ENCODE assay signal across 13 mouse cellular contexts in the genomic region with DNA sequence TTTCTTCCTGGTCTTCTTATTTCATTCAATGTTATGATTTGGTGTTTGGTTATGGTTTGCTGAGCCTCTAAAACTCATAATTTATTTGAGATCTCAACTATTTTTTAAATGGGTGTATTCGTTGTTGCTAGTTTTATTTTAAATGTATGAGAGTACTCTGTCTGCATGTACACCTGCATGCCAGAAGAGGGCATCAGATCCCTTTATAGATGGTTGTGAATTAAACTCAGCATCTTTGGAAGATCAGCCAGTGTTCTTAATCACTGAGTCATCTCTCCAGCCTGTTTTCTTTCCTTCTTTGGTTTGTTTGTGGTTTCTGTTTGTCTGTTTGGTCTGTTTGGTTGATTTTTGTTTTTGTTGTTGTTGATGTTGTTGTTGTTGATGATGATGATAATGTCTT. TPM values are rescaled to one million over a fixed set of nuclear protein-coding genes. Genes with fewer than 3 reads are reported as not detected.
A peak's percentile ranks its signal among the peaks of the same experiment; 100 is the strongest.
DNase-seq lines count a peak whose midpoint lies in the region; ATAC-seq and TF ChIP-seq lines count a peak whose summit lies in the region.
"Had no signal": no experiment of that assay in that cellular context is flagged by ENCODE, and none has a peak within 500 bp of the region (broad histone marks: within the 10 kb centered on the region; RNA-seq: fewer than 3 reads in every experiment).

No protein-coding gene starts in this region.

- no peak for TF ChIP-seq POLR2A in CH12.LX (IDR thresholded peaks at IDR 0.05; ENCODE audit: low read depth, low read length)

- H3K36me3 ChIP-seq in kidney, postnatal 0 days (ENCODE audit: insufficient read depth, low read length), result no peaks in the 10 kb centered on the region
- H3K36me3 ChIP-seq in CH12.LX (replicated peaks in 1 of 2; ENCODE audit: control insufficient read depth in 1 of 2, insufficient read depth in 1 of 2, low read length in 1 of 2), result no peaks in the 10 kb centered on the region
- H3K36me3 ChIP-seq: hindbrain, embryonic 12.5 days; limb, embryonic 13.5 days had no signal

- TF ChIP-seq EP300 in CH12.LX (IDR thresholded peaks at IDR 0.05; ENCODE audit: low read length), result no peak

- H3K4me3 ChIP-seq in kidney, postnatal 0 days (replicated peaks; ENCODE audit: low read depth, low read length), result no peak overlapping the region
- no peak overlapping the region for H3K4me3 ChIP-seq in CH12.LX (replicated peaks in 1 of 3; ENCODE audit: low read depth in 2 of 3, low read length in 2 of 3, poor library complexity in 1 of 3)
- H3K4me3 ChIP-seq: hindbrain, embryonic 12.5 days; limb, embryonic 13.5 days had no signal

- TF ChIP-seq RAD21 in CH12.LX (IDR thresholded peaks at IDR 0.05; ENCODE audit: low read depth, low read length), result peak; percentile 59

- H3K27ac ChIP-seq in kidney, postnatal 0 days, result no peak overlapping the region
- no peak overlapping the region for H3K27ac ChIP-seq in CH12.LX (ENCODE audit: insufficient read depth, low read depth)
- H3K27ac ChIP-seq: hindbrain, embryonic 12.5 days; limb, embryonic 13.5 days had no signal

- H3K4me2 ChIP-seq in kidney, postnatal 0 days (ENCODE audit: low read length), result no peak overlapping the region
- H3K4me2 ChIP-seq in CH12.LX (ENCODE audit: insufficient read depth, low read depth, poor library complexity, severe bottlenecking), result no peak overlapping the region
- H3K4me2 ChIP-seq: hindbrain, embryonic 12.5 days; limb, embryonic 13.5 days had no signal

- WGBS in kidney, postnatal 0 days, result 45% methylated on average over 1 of the region's 1 CpGs

- dilution Hi-C loops in CH12.LX (cut with MboI; ENCODE audit: extremely low pct_ligation_motif_present, extremely low pct_unique_long_range_greater_than_20kb, low sequenced_read_pairs), result no loop called here

- H3K9ac ChIP-seq in kidney, postnatal 0 days (ENCODE audit: low read depth, low read length), result no peak overlapping the region
- H3K9ac ChIP-seq in CH12.LX (ENCODE audit: insufficient read depth, low read depth), result no peak overlapping the region
- H3K9ac ChIP-seq: hindbrain, embryonic 12.5 days; limb, embryonic 13.5 days had no signal

- H3K79me2 ChIP-seq in CH12.LX (replicated peaks; ENCODE audit: control insufficient read depth, extremely low read depth, insufficient read depth, poor library complexity, severe bottlenecking), result no peaks in the 10 kb centered on the region

- peak; percentile 82 for TF ChIP-seq CTCF in kidney, postnatal 0 days (IDR thresholded peaks at IDR 0.05; ENCODE audit: low read depth)
- peak; percentile 45 to 66 for TF ChIP-seq CTCF in CH12.LX (conservative IDR thresholded peaks at IDR 0.05 in 1 of 2, IDR thresholded peaks at IDR 0.05 in 1 of 2; ENCODE audit: low read depth in 2 of 2, low read length in 2 of 2)

- peak; percentile 32 for DNase-seq in embryo, embryonic 10 days (ENCODE audit: low spot score)
- no peak for DNase-seq in embryo, embryonic 9.5 days (ENCODE audit: extremely low spot score)
- DNase-seq in kidney, postnatal 0 days (ENCODE audit: low spot score), result peak; percentile 51
- no peak for DNase-seq in kidney, adult 18-20 months
- no peak for DNase-seq in CH12.LX (ENCODE audit: extremely low read depth)
- peak; percentile 39 for DNase-seq in embryo, embryonic 10.5 days (ENCODE audit: low spot score)
- no peak for DNase-seq in layer of hippocampus, postnatal 25 days (ENCODE audit: extremely low spot score in 1 of 2, low spot score in 1 of 2)
- no peak for DNase-seq in frontal cortex, postnatal 14 days (ENCODE audit: low spot score in 2 of 2)
- DNase-seq: B cell, adult 2 months; cerebellum, adult 8-10 months had no signal

- in situ Hi-C loops in CH12.LX (cut with MboI; ENCODE audit: low pct_ligation_motif_present, low pct_unique_long_range_greater_than_20kb, low sequenced_read_pairs), result no loop called here

- no peak for ATAC-seq in kidney, postnatal 0 days (replicated peaks; ENCODE audit: low FRiP score, low read depth)

- no peaks in the 10 kb centered on the region for H3K4me1 ChIP-seq in kidney, postnatal 0 days (replicated peaks; ENCODE audit: insufficient read depth, low read length)
- no peaks in the 10 kb centered on the region for H3K4me1 ChIP-seq in CH12.LX (ENCODE audit: control insufficient read depth in 1 of 2, insufficient read depth in 2 of 2)
- H3K4me1 ChIP-seq: hindbrain, embryonic 12.5 days; limb, embryonic 13.5 days had no signal

- no peaks in the 10 kb centered on the region for H3K27me3 ChIP-seq in kidney, postnatal 0 days (ENCODE audit: insufficient read depth, low read length)
- no peaks in the 10 kb centered on the region for H3K27me3 ChIP-seq in CH12.LX (replicated peaks)
- H3K27me3 ChIP-seq: hindbrain, embryonic 12.5 days; limb, embryonic 13.5 days had no signal

- H3K9me3 ChIP-seq in kidney, postnatal 0 days (replicated peaks; ENCODE audit: low read length), result no peaks in the 10 kb centered on the region
- no peaks in the 10 kb centered on the region for H3K9me3 ChIP-seq in CH12.LX (replicated peaks; ENCODE audit: low read length)
- H3K9me3 ChIP-seq: hindbrain, embryonic 12.5 days; limb, embryonic 13.5 days had no signal

TF ChIP-seq in CH12.LX, 34 proteins besides CTCF, POLR2A, EP300 and RAD21:
- TF ChIP-seq RCOR1 (conservative IDR thresholded peaks at IDR 0.05; ENCODE audit: low read depth, low read length) (no peak), KAT2A (IDR thresholded peaks at IDR 0.05; ENCODE audit: insufficient replicate concordance, low read length) (no peak), NRF1 (IDR thresholded peaks at IDR 0.05; ENCODE audit: low read depth, low read length) (no peak), GABPA (IDR thresholded peaks at IDR 0.05; ENCODE audit: insufficient replicate concordance, low read depth, low read length) (no peak), USF1 (IDR thresholded peaks at IDR 0.05; ENCODE audit: low read depth, low read length) (no peak), MAFK (IDR thresholded peaks at IDR 0.05; ENCODE audit: insufficient replicate concordance, low read length) (no peak), SMC3 (IDR thresholded peaks at IDR 0.05; ENCODE audit: low read depth, low read length) (peak; percentile 50; the same call in 1 of the 2 replicates)

RNA-seq across cellular contexts. Expression of gene Barx2, which starts 29.1 kb away (rescaled TPM):
- 0.08 TPM in 1 of 2 replicates, not detected in the other for polyA plus RNA-seq in kidney, postnatal 0 days (2015; fragmentation: Nextera tagmentation; extraction: Ambion mirVana)
- total RNA-seq in CH12.LX (2012; rRNA removed) (not detected in 2 replicates), CH12.LX (2014; rRNA removed) (not detected in 2 replicates)
- polyA plus RNA-seq in CH12.LX (2012; ENCODE audit: insufficient read length, low read depth), result not detected in 2 replicates
- total RNA-seq in layer of hippocampus, postnatal 25 days (2021), result under 1 TPM; 0.73 to 0.84 TPM
- polyA plus RNA-seq: kidney, embryonic 14.5 days had no signal

Comparison
In these comparisons a context has a peak if more than half of its experiments do, and no peak if none do; other contexts are left out.
1. DNase-seq: peak in embryo, embryonic 10 days (single experiment), kidney, postnatal 0 days (single experiment) and embryo, embryonic 10.5 days (single experiment); none in embryo, embryonic 9.5 days (single experiment), kidney, adult 18-20 months (single experiment), CH12.LX (single experiment), layer of hippocampus, postnatal 25 days (0 of 2) and frontal cortex, postnatal 14 days (0 of 2).